Mouse (Mus musculus) spleen, adult 2 months (tissue): ENCODE measurements around the gene Gm973.

Source experiments
- CTCF ChIP-seq: fragments of 200-500 bp; IDR thresholded peaks from 2 replicates; pipeline ENCODE4 v1.5.1; 2011; ENCODE audit warnings: mild to moderate bottlenecking, inconsistent platforms; ENCODE audit not compliant: insufficient read depth, insufficient read length, insufficient replicate concordance; ENCODE audit errors: extremely low read depth
- POLR2A ChIP-seq: fragments of 200-500 bp; IDR thresholded peaks from 2 replicates; pipeline ENCODE4 v1.6.1; 2011; ENCODE audit warnings: low read depth, low read length, inconsistent platforms

- TF ChIP-seq CTCF (no peak), POLR2A (no peak)
Observed at GRCm38 (mm10) chr1:59542231-59542630, 26.2 kb downstream of the Gm973 start.
